Mouse (Mus musculus) liver, adult 2 months (tissue): Measurements from ENCODE around the gene Pisd. TPM values are rescaled to one million over a fixed set of nuclear protein-coding genes. Genes with fewer than 3 reads are reported as not detected.
"Not testable (repeated sequence)": the region's sequence is repeated elsewhere in the genome, so short reads cannot be mapped to it uniquely, and the experiment has no call there.

Experiments
- DNase-seq: peaks from one replicate; pipeline ENCODE4 v3.0.0-alpha.2; 2011; ENCODE audit warnings: low read depth, low spot score; ENCODE audit errors: extremely low read depth
- H3K27ac ChIP-seq: fragments of 200-500 bp; replicated peaks from 2 replicates; pipeline ENCODE4 v1.5.1; 2012; ENCODE audit warnings: low read depth, mild to moderate bottlenecking, control low read depth, inconsistent platforms, low read length; ENCODE audit not compliant: insufficient read depth
- H3K27me3 ChIP-seq: fragments of 200-500 bp; 2 replicates; pipeline ENCODE4 v1.6.1; 2012; ENCODE audit warnings: mild to moderate bottlenecking, moderate library complexity, low read length, inconsistent platforms; ENCODE audit not compliant: control insufficient read depth, insufficient read depth
- H3K36me3 ChIP-seq: fragments of 200-500 bp; 2 replicates; pipeline ENCODE4 v1.6.1; 2012; ENCODE audit warnings: low read length, inconsistent platforms; ENCODE audit not compliant: control insufficient read depth, insufficient read depth
- H3K4me1 ChIP-seq: fragments of 200-500 bp; 2 replicates; pipeline ENCODE4 v1.6.1; 2011; ENCODE audit warnings: low read length; ENCODE audit not compliant: control insufficient read depth, insufficient read depth
- H3K4me3 ChIP-seq: fragments of 200-500 bp; 2 replicates; pipeline ENCODE4 v1.5.1; 2011; ENCODE audit warnings: low read depth, mild to moderate bottlenecking, control low read depth, low read length, moderate library complexity; ENCODE audit not compliant: insufficient read depth
- H3K79me2 ChIP-seq: fragments of 200-500 bp; 2 replicates; pipeline ENCODE4 v1.6.1; 2012; ENCODE audit warnings: inconsistent platforms, mild to moderate bottlenecking, low read length, moderate library complexity; ENCODE audit not compliant: control insufficient read depth, insufficient read depth
- H3K9ac ChIP-seq: fragments of 200-500 bp; 2 replicates; pipeline ENCODE4 v1.6.1; 2012; ENCODE audit warnings: low read depth, mild to moderate bottlenecking, control low read depth, inconsistent platforms, low read length
- CTCF ChIP-seq: fragments of 200-500 bp; IDR thresholded peaks from 2 replicates; pipeline ENCODE4 v1.5.1; 2011; ENCODE audit warnings: low read depth, low read length, control low read depth
- POLR2A ChIP-seq: fragments of 200-500 bp; IDR thresholded peaks from 2 replicates; pipeline ENCODE4 v1.6.1; 2011; ENCODE audit warnings: low read length, control low read depth; ENCODE audit not compliant: insufficient read depth; ENCODE audit errors: extremely low read depth
- WGBS: fragments of 180-500 bp; shearing (Covaris S2); methylation state at CpG from one replicate; pipeline ENCODE4 v1.1.7; 2018; 5-methylcytosine and 5-hydroxymethylcytosine counted together
- polyA plus RNA-seq: library from polyadenylated mRNA; depleted of rRNA; stranded (reverse); fragments of >200 nt; gene quantifications from 2 replicates; pipeline ENCODE4 v1.2.3, GENCODE M21; 2012
- total RNA-seq: library from RNA; depleted of rRNA; stranded (reverse); fragments of >200 nt; gene quantifications from 2 replicates; pipeline ENCODE4 v1.2.3, GENCODE M21; 2014

The Pisd gene
- total and polyA plus RNA-seq, 2 experiments: 25.2 to 45.6 TPM

GRCm38 (mm10) chr5:32756141-32756540 is 29.3 kb downstream of the Pisd start:
- H3K4me3 ChIP-seq: no peak overlapping the region
- H3K36me3 ChIP-seq: no peaks in the 10 kb centered on the region
- WGBS: 90% methylated on average over 8 of the region's 8 CpGs
- no peaks in the 10 kb centered on the region for H3K27me3 ChIP-seq
- no peak overlapping the region for H3K27ac ChIP-seq
- H3K79me2 ChIP-seq: peaks cover 7% of the 10 kb centered on the region; the same call in 1 of the 2 replicates
- H3K9ac ChIP-seq: no peak overlapping the region
- DNase-seq: no peak
- H3K4me1 ChIP-seq: no peaks in the 10 kb centered on the region
- TF ChIP-seq CTCF (no peak), POLR2A (no peak)

- Histone ChIP-seq H3K27me3 (no peaks in the 10 kb centered on the region), H3K27ac (no peak overlapping the region), H3K4me1 (no peaks in the 10 kb centered on the region), H3K36me3 (no peaks in the 10 kb centered on the region), H3K9ac (no peak overlapping the region), H3K79me2 (peaks cover 5% of the 10 kb centered on the region; the same call in 1 of the 2 replicates), H3K4me3 (no peak overlapping the region)
- no peak for DNase-seq
- TF ChIP-seq POLR2A (no peak), CTCF (no peak)
- WGBS: 71% methylated on average over 2 of the region's 2 CpGs
Measured at GRCm38 (mm10) chr5:32751736-32752135, 33.7 kb downstream of the Pisd start.

- DNase-seq: no peak
- TF ChIP-seq CTCF: no peak
Measured at GRCm38 (mm10) chr5:32748936-32749335, 36.5 kb downstream of the Pisd start.

GRCm38 (mm10) chr5:32747650-32748375 is 37.6 kb downstream of the Pisd start:
- no peak overlapping the region for H3K27ac ChIP-seq
- H3K9ac ChIP-seq: no peak overlapping the region
- peak; percentile 46 for DNase-seq

More at GRCm38 (mm10) chr5:32748936-32749335, 36.5 kb downstream of the Pisd start:
- Histone ChIP-seq H3K4me3 (no peak overlapping the region), H3K36me3 (no peaks in the 10 kb centered on the region), H3K27me3 (no peaks in the 10 kb centered on the region), H3K79me2 (peaks cover 6% of the 10 kb centered on the region; the same call in 1 of the 2 replicates), H3K27ac (no peak overlapping the region), H3K4me1 (0 out of 2 replicates have a peak, but pooled peaks cover under 1% of the 10 kb centered on the region), H3K9ac (no peak overlapping the region)
- WGBS: 92% methylated on average over 6 of the region's 6 CpGs

GRCm38 (mm10) chr5:32745705-32746655 is 39.5 kb downstream of the Pisd start:
- H3K27me3 ChIP-seq: no peaks in the 10 kb centered on the region
- DNase-seq: peak; percentile 56
- no peaks in the 10 kb centered on the region for H3K36me3 ChIP-seq
- H3K27ac ChIP-seq: peak overlapping the region; percentile 71
- WGBS: 23% methylated on average over 10 of the region's 10 CpGs
- peak overlapping the region; percentile 67 for H3K4me3 ChIP-seq
- TF ChIP-seq POLR2A (no peak), CTCF (no peak)
- H3K9ac ChIP-seq: peak overlapping the region; percentile 65
- H3K79me2 ChIP-seq: peaks cover 9% of the 10 kb centered on the region; the same call in 1 of the 2 replicates
- peaks cover 9% of the 10 kb centered on the region; the same call in 1 of the 2 replicates for H3K4me1 ChIP-seq

More at GRCm38 (mm10) chr5:32747650-32748375, 37.6 kb downstream of the Pisd start:
- WGBS: 52% methylated on average over 6 of the region's 6 CpGs
- Histone ChIP-seq H3K4me3 (no peak overlapping the region), H3K79me2 (peaks cover 9% of the 10 kb centered on the region; the same call in 1 of the 2 replicates), H3K4me1 (peaks cover 9% of the 10 kb centered on the region; the same call in 1 of the 2 replicates), H3K27me3 (no peaks in the 10 kb centered on the region), H3K36me3 (no peaks in the 10 kb centered on the region)
- TF ChIP-seq CTCF: peak; percentile 76; the same call in 1 of the 2 replicates
- TF ChIP-seq POLR2A: no peak

- H3K4me1 ChIP-seq: peaks cover 13% of the 10 kb centered on the region; the same call in 1 of the 2 replicates
- TF ChIP-seq POLR2A: no peak
- peak; percentile 16; the same call in 1 of the 2 replicates for TF ChIP-seq CTCF
- H3K79me2 ChIP-seq: peaks cover 9% of the 10 kb centered on the region; the same call in 1 of the 2 replicates
- WGBS: 73% methylated on average over 9 of the region's 9 CpGs
- H3K36me3 ChIP-seq: no peaks in the 10 kb centered on the region
- H3K27ac ChIP-seq: no peak overlapping the region
- H3K27me3 ChIP-seq: no peaks in the 10 kb centered on the region
- no peak for DNase-seq
- no peak overlapping the region for H3K9ac ChIP-seq
- H3K4me3 ChIP-seq: no peak overlapping the region
Measured at GRCm38 (mm10) chr5:32742149-32742548, 43.3 kb downstream of the Pisd start.

GRCm38 (mm10) chr5:32741377-32741776 is 44.1 kb downstream of the Pisd start:
- not testable (repeated sequence) for H3K36me3 ChIP-seq, H3K4me3 ChIP-seq, H3K27ac ChIP-seq, H3K79me2 ChIP-seq, DNase-seq, H3K27me3 ChIP-seq, H3K9ac ChIP-seq
- peaks cover 13% of the 10 kb centered on the region; the same call in 1 of the 2 replicates for H3K4me1 ChIP-seq
- WGBS: 78% methylated on average over 4 of the region's 4 CpGs

GRCm38 (mm10) chr5:32740850-32741249 is 44.6 kb downstream of the Pisd start:
- not testable (repeated sequence) for H3K36me3 ChIP-seq, H3K9ac ChIP-seq, DNase-seq, H3K27ac ChIP-seq, H3K27me3 ChIP-seq, H3K79me2 ChIP-seq, H3K4me3 ChIP-seq
- H3K4me1 ChIP-seq: peaks cover 13% of the 10 kb centered on the region; the same call in 1 of the 2 replicates
- 73% methylated on average over 8 of the region's 8 CpGs for WGBS
